Mouse (Mus musculus): Measurements from ENCODE around the gene Abhd17a.

DNA sequence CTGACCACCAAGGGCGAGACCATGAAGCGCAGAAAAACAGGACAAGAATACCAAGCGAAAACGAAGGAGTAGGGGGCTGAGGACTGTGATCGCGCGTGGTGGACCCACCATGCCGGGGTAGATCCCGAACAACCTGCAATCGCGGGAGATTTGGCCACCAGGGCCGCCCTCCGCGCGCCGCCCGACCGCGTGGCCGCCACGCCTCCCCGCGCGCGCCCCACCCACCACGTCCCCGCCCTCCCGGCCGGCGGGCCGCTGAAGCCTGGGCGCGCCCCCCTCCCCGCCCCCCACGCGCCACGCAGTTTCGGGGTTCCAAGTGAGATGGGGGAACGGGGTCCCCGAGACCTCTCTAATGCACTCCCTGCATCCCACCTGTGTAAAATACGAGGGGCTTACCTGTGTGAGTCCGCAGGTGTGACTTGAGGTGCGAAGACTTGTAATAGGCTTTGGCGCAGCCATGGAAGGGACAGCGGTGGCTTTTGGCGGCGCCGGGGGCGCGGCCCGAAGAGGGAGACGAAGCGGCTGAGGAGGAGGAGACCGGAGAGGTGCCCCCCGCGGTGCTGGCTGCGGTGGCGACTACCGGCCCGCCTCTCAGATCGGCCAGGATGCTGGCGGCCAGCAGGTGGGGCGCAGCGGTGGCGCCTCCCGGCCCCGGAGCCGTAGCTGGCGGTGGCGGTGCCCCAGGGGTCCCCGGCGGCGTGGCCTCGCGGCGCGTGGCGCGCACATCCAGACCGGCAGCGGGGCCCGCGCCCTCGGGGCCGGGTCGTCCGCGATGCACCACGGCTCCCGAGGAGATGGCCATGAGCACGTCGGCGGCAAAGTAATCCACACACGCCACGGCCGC, 13.6 kb downstream of the Abhd17a start:
- TF ChIP-seq CTCF (IDR thresholded peaks at IDR 0.05; ENCODE audit: borderline replicate concordance, insufficient read depth, low read depth, low read length) (no peak), POLR2A (IDR thresholded peaks at IDR 0.05; ENCODE audit: borderline replicate concordance, insufficient read depth, low read length) (no peak)

All from cerebellum, adult 2 months (tissue).